Mouse (Mus musculus): ENCODE data around the gene Caprin2.
"Not testable (repeated sequence)": the region's sequence is repeated elsewhere in the genome, so short reads cannot be mapped to it uniquely, and the experiment has no call there.

The Caprin2 gene

GRCm38 (mm10) chr6:148934961-148935590 lies 39.0 kb upstream of the Caprin2 start:
- TF ChIP-seq NANOG (IDR thresholded peaks at IDR 0.05; ENCODE audit: borderline replicate concordance, low read length), result peak; percentile 66; the same call in 1 of the 2 replicates
- no peak for TF ChIP-seq CTCF (conservative IDR thresholded peaks at IDR 0.05; ENCODE audit: low read length)
- no peak for TF ChIP-seq POU5F1 (IDR thresholded peaks at IDR 0.05; ENCODE audit: borderline replicate concordance, low read length)
- Histone ChIP-seq H3K27me3 (ENCODE audit: insufficient read depth, low read length) (no peaks in the 10 kb centered on the region), H3K36me3 (ENCODE audit: insufficient read depth, low read length) (peaks cover 93% of the 10 kb centered on the region), H3K4me1 (replicated peaks; ENCODE audit: low read depth, low read length) (peaks cover 81% of the 10 kb centered on the region), H3K4me3 (replicated peaks; ENCODE audit: low read length) (peak overlapping the region; percentile 24; the same call in 1 of the 2 replicates), H3K9me3 (ENCODE audit: low read length) (no peaks in the 10 kb centered on the region)

GRCm38 (mm10) chr6:148931281-148931680 lies 35.2 kb upstream of the Caprin2 start:
- TF ChIP-seq CTCF (conservative IDR thresholded peaks at IDR 0.05; ENCODE audit: low read length) (peak; percentile 59), POU5F1 (IDR thresholded peaks at IDR 0.05; ENCODE audit: borderline replicate concordance, low read length) (no peak), NANOG (IDR thresholded peaks at IDR 0.05; ENCODE audit: borderline replicate concordance, low read length) (no peak)
- no peaks in the 10 kb centered on the region for H3K27me3 ChIP-seq (ENCODE audit: insufficient read depth, low read length)
- H3K9me3 ChIP-seq (ENCODE audit: low read length), result no peaks in the 10 kb centered on the region
- H3K4me1 ChIP-seq (replicated peaks; ENCODE audit: low read depth, low read length), result peaks cover 57% of the 10 kb centered on the region
- H3K4me3 ChIP-seq (replicated peaks; ENCODE audit: low read length), result no peak overlapping the region
- peaks cover 96% of the 10 kb centered on the region for H3K36me3 ChIP-seq (ENCODE audit: insufficient read depth, low read length)

- Histone ChIP-seq H3K9me3 (ENCODE audit: low read length) (no peaks in the 10 kb centered on the region), H3K36me3 (ENCODE audit: insufficient read depth, low read length) (peaks cover 47% of the 10 kb centered on the region), H3K4me3 (replicated peaks; ENCODE audit: low read length) (no peak overlapping the region), H3K27me3 (ENCODE audit: insufficient read depth, low read length) (no peaks in the 10 kb centered on the region), H3K4me1 (replicated peaks; ENCODE audit: low read depth, low read length) (peaks cover 36% of the 10 kb centered on the region)
- TF ChIP-seq NANOG (IDR thresholded peaks at IDR 0.05; ENCODE audit: borderline replicate concordance, low read length) (peak; percentile 81; the same call in 1 of the 2 replicates), CTCF (conservative IDR thresholded peaks at IDR 0.05; ENCODE audit: low read length) (no peak)
Measured at GRCm38 (mm10) chr6:148918841-148919398, 22.9 kb upstream of the Caprin2 start.

- no peak overlapping the region for H3K4me3 ChIP-seq (replicated peaks; ENCODE audit: low read length)
- H3K36me3 ChIP-seq (ENCODE audit: insufficient read depth, low read length), result peaks cover 35% of the 10 kb centered on the region
- no peaks in the 10 kb centered on the region for H3K9me3 ChIP-seq (ENCODE audit: low read length)
- TF ChIP-seq POU5F1 (IDR thresholded peaks at IDR 0.05; ENCODE audit: borderline replicate concordance, low read length), result no peak
- TF ChIP-seq CTCF (conservative IDR thresholded peaks at IDR 0.05; ENCODE audit: low read length), result no peak
- TF ChIP-seq NANOG (IDR thresholded peaks at IDR 0.05; ENCODE audit: borderline replicate concordance, low read length), result no peak
- no peaks in the 10 kb centered on the region for H3K27me3 ChIP-seq (ENCODE audit: insufficient read depth, low read length)
- peaks cover 36% of the 10 kb centered on the region for H3K4me1 ChIP-seq (replicated peaks; ENCODE audit: low read depth, low read length)
Measured at GRCm38 (mm10) chr6:148917672-148918071, 21.6 kb upstream of the Caprin2 start.

GRCm38 (mm10) chr6:148916817-148917216 lies 20.8 kb upstream of the Caprin2 start:
- Histone ChIP-seq H3K9me3 (ENCODE audit: low read length) (no peaks in the 10 kb centered on the region), H3K4me3 (replicated peaks; ENCODE audit: low read length) (no peak overlapping the region), H3K27me3 (ENCODE audit: insufficient read depth, low read length) (no peaks in the 10 kb centered on the region), H3K36me3 (ENCODE audit: insufficient read depth, low read length) (peaks cover 35% of the 10 kb centered on the region), H3K4me1 (replicated peaks; ENCODE audit: low read depth, low read length) (peaks cover 36% of the 10 kb centered on the region)
- TF ChIP-seq CTCF (conservative IDR thresholded peaks at IDR 0.05; ENCODE audit: low read length), result peak; percentile 51
- TF ChIP-seq POU5F1 (IDR thresholded peaks at IDR 0.05; ENCODE audit: borderline replicate concordance, low read length), result no peak

GRCm38 (mm10) chr6:148913938-148914337 lies 17.9 kb upstream of the Caprin2 start:
- Histone ChIP-seq H3K4me1 (replicated peaks; ENCODE audit: low read depth, low read length) (peaks cover 21% of the 10 kb centered on the region), H3K27me3 (ENCODE audit: insufficient read depth, low read length) (no peaks in the 10 kb centered on the region), H3K4me3 (replicated peaks; ENCODE audit: low read length) (no peak overlapping the region), H3K36me3 (ENCODE audit: insufficient read depth, low read length) (peaks cover 16% of the 10 kb centered on the region; the same call in 1 of the 2 replicates), H3K9me3 (ENCODE audit: low read length) (peaks cover 19% of the 10 kb centered on the region)
- TF ChIP-seq CTCF (conservative IDR thresholded peaks at IDR 0.05; ENCODE audit: low read length), result peak; percentile 73
- TF ChIP-seq POU5F1 (IDR thresholded peaks at IDR 0.05; ENCODE audit: borderline replicate concordance, low read length), result no peak
- no peak for TF ChIP-seq NANOG (IDR thresholded peaks at IDR 0.05; ENCODE audit: borderline replicate concordance, low read length)

- not testable (repeated sequence) for H3K4me1 ChIP-seq (replicated peaks; ENCODE audit: low read depth, low read length); H3K4me3 ChIP-seq (replicated peaks; ENCODE audit: low read length); H3K36me3 ChIP-seq (ENCODE audit: insufficient read depth, low read length); H3K27me3 ChIP-seq (ENCODE audit: insufficient read depth, low read length)
- peaks cover 19% of the 10 kb centered on the region for H3K9me3 ChIP-seq (ENCODE audit: low read length)
Measured at GRCm38 (mm10) chr6:148911906-148912305, 15.9 kb upstream of the Caprin2 start.

- Histone ChIP-seq H3K4me3 (replicated peaks; ENCODE audit: low read length) (no peak overlapping the region), H3K9me3 (ENCODE audit: low read length) (peaks cover 19% of the 10 kb centered on the region), H3K36me3 (ENCODE audit: insufficient read depth, low read length) (no peaks in the 10 kb centered on the region), H3K27me3 (ENCODE audit: insufficient read depth, low read length) (no peaks in the 10 kb centered on the region), H3K4me1 (replicated peaks; ENCODE audit: low read depth, low read length) (peaks cover 4% of the 10 kb centered on the region; the same call in 1 of the 2 replicates)
- TF ChIP-seq CTCF (conservative IDR thresholded peaks at IDR 0.05; ENCODE audit: low read length), result no peak
- no peak for TF ChIP-seq POU5F1 (IDR thresholded peaks at IDR 0.05; ENCODE audit: borderline replicate concordance, low read length)
- no peak for TF ChIP-seq NANOG (IDR thresholded peaks at IDR 0.05; ENCODE audit: borderline replicate concordance, low read length)
Measured at GRCm38 (mm10) chr6:148906958-148907357, 10.9 kb upstream of the Caprin2 start.

GRCm38 (mm10) chr6:148902728-148903127 lies 6.7 kb upstream of the Caprin2 start:
- no peaks in the 10 kb centered on the region; the same call in 1 of the 2 replicates for H3K27me3 ChIP-seq (ENCODE audit: insufficient read depth, low read length)
- H3K4me1 ChIP-seq (replicated peaks; ENCODE audit: low read depth, low read length), result peaks cover under 1% of the 10 kb centered on the region; the same call in 1 of the 2 replicates
- no peaks in the 10 kb centered on the region for H3K36me3 ChIP-seq (ENCODE audit: insufficient read depth, low read length)
- no peak overlapping the region for H3K4me3 ChIP-seq (replicated peaks; ENCODE audit: low read length)
- H3K9me3 ChIP-seq (ENCODE audit: low read length), result no peaks in the 10 kb centered on the region
- no peak for TF ChIP-seq CTCF (conservative IDR thresholded peaks at IDR 0.05; ENCODE audit: low read length)
- TF ChIP-seq NANOG (IDR thresholded peaks at IDR 0.05; ENCODE audit: borderline replicate concordance, low read length), result no peak
- no peak for TF ChIP-seq POU5F1 (IDR thresholded peaks at IDR 0.05; ENCODE audit: borderline replicate concordance, low read length)

Measured in E14TG2a.4 (cell line).